Mouse (Mus musculus): Measurements from ENCODE around the gene Ascl3. TPM values are rescaled to one million over a fixed set of nuclear protein-coding genes. Genes with fewer than 3 reads are reported as not detected.

Ascl3 gene
- polyA plus RNA-seq (2017; shearing (Covaris generic)) = under 1 TPM in 1 of 2 experiments, not detected in 1; 0.31 TPM

DNA sequence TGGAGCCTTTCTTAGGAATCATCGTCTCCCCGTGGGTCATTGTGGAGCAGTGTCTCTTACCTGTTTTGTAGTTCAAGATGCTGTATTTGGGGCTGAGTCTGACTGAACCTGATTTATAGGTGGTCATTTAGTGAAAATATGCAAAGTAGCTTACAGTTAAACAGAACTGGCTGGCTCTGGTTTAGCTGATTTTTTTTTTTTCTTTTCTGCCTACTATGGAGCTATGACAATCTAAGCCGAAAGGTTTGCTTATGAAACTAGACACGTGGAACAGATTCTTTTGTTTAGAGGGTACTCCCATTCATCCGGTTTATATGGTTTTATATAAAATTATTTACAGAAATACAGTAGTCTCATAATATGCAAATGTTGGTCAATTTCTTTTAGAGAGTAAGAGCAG lies at the start of gene Ascl3:
Gene Ascl3 (minus strand): TSS at position 101 of the 400 bp plus-strand sequence.

DNA sequence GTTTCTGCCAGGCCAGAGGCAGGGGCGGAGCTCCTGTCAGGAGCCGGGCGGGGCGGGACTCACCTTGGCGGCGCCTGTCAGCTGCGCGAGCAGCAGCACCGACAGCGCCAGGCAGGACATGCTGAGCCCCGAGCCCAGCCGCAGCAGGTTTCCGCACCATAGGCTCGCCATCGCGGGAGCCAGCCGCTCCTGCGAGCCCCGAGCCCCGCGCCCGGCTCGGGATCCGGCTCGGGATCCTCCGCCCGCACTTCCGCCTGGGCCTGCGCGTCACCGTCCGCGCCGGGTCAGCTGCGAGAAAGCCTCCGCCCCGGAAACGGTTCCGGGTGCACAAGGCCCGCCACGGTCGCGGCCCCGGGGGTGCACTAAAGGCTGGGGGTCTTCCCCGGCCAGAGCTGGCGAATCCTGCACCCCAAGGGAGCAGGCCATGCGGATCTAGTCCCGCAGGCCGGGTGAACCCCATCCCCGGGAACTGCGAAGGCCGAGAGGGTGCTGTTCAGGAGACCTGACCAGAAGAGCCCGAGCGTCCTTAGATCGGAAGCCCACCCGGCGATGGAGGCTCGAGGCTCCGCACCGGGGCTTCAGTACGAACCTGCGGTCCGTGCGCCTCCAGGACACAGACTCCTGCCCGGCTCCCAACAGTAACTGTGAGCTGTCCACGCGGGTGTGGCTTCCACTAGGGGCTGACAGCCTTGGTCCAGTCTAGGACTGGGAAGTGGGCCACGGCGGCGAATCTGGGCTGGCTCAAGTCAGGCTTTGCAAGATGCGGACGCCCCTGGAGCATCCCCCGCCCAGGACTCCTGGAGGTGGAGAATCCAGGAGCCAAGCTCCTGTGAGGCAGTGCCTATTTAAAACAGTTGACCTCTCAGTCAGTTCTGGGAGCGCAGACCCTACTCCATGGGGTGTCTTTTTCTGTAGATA lies 20.7 kb upstream of the Ascl3 start, which contains the start of gene Tmem9b:
Gene Tmem9b (minus strand): TSS at position 868 of the 918 bp plus-strand sequence.

DNA sequence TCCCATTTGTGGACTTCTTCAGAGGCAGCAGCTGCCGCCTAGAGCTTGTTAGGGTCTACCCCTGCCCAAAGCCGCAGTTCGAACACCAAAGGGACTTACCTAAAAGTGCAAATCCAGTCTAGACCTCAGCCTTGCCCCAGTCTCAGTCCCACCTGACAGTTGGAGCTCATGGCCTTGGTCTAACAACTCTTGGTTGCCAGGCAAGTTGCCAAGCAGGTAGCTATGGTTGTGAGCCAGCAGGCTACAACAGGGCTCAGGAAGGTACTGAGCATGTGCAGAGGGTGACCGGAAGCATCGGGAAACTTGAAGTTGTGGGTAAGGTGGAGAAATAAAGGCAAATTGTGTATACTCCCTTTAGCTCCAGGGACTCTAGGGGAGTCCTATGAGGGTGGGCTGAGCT lies 7.8 kb downstream of the Ascl3 start, which contains the start of gene BC051019:
Gene BC051019 (minus strand): TSS at position 154 of the 400 bp plus-strand sequence.

DNA sequence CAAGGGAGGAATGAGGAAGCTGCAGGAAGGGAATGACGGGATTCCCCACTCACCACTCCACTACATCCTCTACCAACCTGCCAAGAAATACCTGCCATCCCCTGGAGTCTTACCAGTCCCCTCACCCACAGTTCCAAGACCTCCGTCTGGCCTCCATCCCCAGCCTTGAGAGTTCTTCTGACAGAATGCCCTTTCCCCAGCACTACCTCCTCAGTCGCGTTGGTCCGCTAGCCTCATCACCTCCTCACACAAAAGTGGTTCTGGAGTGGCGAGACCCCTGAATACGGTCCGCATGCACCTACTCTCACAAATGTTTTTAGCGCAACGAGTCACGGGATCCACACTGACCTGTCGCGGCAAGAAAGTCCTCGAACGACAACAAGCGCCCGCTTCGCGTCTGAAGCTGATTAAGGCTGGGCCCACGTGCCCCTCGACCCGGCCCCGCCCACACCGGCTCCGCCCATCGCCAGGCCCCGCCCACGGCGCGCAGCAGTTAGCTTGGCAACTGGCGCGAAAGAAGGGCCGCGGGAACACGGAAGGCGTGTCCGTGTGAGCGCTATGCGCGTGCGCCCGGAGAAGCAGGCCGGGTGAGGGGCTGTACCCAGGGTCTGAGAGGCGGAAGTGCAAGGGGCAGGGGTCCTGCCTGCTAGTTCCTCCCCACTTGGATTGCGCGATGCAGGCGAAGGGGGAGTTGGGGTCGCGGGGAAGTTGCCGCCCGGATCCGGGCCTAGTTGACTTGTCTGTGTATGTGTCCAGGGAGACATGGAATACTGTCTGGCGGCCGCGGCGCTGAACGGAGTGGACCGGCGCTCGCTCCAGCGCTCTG lies 28.1 kb downstream of the Ascl3 start, which contains the start of the genes St5 and Akip1:
Gene St5 (minus strand): TSS at position 416 of the 826 bp plus-strand sequence.
Gene Akip1 (plus strand): TSS at position 501 of the 826 bp plus-strand sequence.

Other genes with a start within 250 kb of the Ascl3 start
- under 1 TPM in 1 of 2 experiments, not detected in 1; 0.34 TPM for gene Trim66, start 223.6 kb downstream of the Ascl3 start, polyA plus RNA-seq (2017; shearing (Covaris generic))
- gene Rpl27a, start 212.6 kb downstream of the Ascl3 start, polyA plus RNA-seq (2017; shearing (Covaris generic)) = 100 to 1,000 TPM; 100 to 170 TPM
- under 1 TPM; 0.12 to 0.81 TPM for gene St5, start 28.1 kb downstream of the Ascl3 start, polyA plus RNA-seq (2017; shearing (Covaris generic))
- 10 to 100 TPM; 33.9 to 34.2 TPM for gene Akip1, start 28.0 kb downstream of the Ascl3 start, polyA plus RNA-seq (2017; shearing (Covaris generic))
- under 1 TPM in 1 of 2 experiments, not detected in 1; 0.25 TPM for gene BC051019, start 7.9 kb downstream of the Ascl3 start, polyA plus RNA-seq (2017; shearing (Covaris generic))
- 100 to 1,000 TPM; 139 to 171 TPM for gene Tmem9b, start 21.1 kb upstream of the Ascl3 start, polyA plus RNA-seq (2017; shearing (Covaris generic))
- gene Nrip3, start 50.3 kb upstream of the Ascl3 start, polyA plus RNA-seq (2017; shearing (Covaris generic)) = under 1 TPM; 0.25 to 0.90 TPM
- gene Scube2, start 134.0 kb upstream of the Ascl3 start, polyA plus RNA-seq (2017; shearing (Covaris generic)) = under 1 TPM in 1 of 2 experiments, not detected in 1; 0.21 TPM
- gene Dennd5a, start 228.7 kb upstream of the Ascl3 start, polyA plus RNA-seq (2017; shearing (Covaris generic)) = 10 to 100 TPM; 34.2 to 42.1 TPM